Mouse (Mus musculus): ENCODE measurements at regions not wholly inside any gene's neighbourhood (a gene's known extent, or its start where the extent isn't known, plus 50 kb on each side); places are given as distances from the start of the nearest gene placed in this dataset.

GRCm38 (mm10) chr1:56453756-56454155 lies 183.5 kb downstream of the Hsfy2 start:
- DNase-seq, result no peak

DNA sequence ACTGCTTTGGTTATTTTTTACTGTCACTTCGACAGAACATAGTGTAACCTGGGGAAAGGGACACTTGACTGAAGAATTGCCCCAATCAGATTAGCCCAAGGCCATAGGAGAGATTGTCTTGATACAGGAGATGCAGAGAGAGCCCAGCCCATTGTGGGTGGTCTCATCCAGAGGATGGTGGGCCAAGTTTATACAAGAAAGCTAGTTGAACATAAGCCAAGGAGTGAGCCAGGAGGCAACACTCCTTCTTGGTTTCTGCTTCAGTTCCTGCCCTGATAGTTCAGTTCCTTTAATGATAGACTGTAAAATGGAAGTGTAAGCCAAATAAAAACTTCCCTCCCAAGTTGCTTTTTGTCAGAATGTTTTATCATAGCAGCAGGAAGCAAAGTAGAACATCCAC lies 194.4 kb downstream of the Hsfy2 start:
- DNase-seq, result no peak

DNA sequence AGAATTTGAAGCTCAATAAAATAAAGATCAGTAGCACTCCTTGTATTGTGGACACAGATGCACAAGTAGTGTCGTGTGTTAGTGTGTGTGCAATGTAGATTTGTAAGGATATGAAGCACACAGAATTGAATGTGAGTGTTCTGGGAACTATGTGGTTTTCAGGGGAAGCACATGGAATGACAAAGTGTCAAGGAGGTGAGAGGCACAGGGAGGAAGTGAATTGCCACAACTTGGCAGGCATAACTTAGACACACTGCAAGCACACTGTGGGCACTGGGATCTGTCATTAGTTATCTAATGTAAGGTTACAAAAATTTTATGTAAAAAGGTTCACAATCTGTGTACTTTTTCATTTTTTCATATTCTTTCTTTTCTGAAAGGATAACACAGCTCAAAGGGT lies 230.4 kb downstream of the Hsfy2 start:
- no peak for DNase-seq

DNA sequence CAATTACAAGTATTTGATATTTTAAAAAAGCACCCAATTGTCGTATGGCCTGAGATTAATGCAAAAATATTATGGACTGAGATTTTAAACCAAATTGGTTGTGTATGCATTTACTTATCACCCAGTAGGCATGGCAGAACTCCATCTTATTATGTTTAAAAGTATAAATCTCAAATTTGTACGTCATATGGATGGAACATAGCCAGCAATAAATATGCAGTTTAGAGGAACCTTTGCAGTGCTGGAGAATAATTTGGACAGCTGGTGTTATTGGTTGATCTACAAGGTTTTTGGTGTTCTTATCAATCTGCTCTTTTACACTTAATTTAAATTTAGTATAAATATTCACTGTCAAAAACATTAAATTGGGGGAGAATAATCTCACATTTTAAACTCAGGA lies 233.9 kb downstream of the Hsfy2 start:
- no peak for DNase-seq

DNA sequence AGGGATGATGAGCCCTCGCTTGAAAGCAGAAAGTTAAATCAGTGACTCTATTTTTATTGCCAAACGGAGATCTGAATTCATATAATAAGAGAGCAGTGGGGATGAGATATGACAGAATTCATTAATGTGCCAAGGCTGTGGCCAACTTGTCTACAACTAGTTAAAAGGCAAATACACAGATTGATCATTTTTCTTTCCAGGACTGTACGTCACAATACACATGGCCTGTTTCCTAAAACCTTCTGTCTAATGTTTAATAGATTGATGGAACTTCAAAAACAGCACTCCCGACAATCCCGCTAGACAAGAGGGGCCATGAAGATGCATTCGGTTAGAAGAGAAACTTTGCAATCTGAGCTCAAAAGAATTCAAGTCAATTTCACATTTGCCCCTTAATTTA lies 241.4 kb downstream of the Hsfy2 start:
- no peak for DNase-seq

GRCm38 (mm10) chr1:56387086-56387485 lies 250.1 kb downstream of the Hsfy2 start:
- DNase-seq, result no peak

DNA sequence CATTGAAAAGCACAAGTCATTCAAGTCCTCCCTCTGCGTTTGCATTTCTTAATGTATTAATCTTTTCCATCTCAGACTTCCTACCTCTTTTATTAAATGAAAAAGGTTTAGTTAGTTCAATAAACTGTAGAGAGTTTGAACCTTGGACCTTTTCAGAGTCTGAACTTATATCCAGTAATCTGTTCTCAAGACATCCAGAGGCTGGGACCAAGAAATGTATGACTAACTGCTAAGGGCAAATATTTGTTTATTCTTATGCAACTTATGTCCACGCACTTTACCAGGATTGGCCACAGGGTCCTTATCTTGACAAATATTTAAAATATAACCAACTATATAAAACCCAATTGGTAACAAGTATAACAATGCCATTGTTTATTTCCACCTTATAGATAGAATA lies 270.9 kb downstream of the Hsfy2 start:
- DNase-seq, result no peak

GRCm38 (mm10) chr1:56360857-56361256 lies 276.4 kb downstream of the Hsfy2 start:
- no peak for DNase-seq

GRCm38 (mm10) chr1:56346638-56347037 lies 290.6 kb downstream of the Hsfy2 start:
- no peak for DNase-seq

DNA sequence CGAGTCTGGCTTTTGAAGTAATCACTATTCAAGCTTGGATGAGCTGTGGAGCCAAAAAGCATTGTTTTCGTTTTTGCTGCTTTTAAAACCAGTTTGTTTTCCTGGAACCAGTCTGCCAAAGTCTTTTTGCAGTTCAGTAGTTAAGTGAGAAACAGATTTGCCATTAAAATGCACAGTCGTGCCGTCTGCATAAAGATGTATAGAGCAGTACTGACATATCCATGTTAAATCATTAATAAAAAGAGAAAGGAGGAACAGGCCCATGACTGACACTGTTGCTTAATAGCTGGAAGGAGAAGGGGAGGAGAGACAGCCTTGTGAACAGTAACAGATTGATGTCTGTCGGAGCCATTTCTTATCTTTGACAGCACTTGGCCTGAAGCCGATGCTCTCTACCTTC lies 292.3 kb downstream of the Hsfy2 start:
- DNase-seq, result no peak

DNA sequence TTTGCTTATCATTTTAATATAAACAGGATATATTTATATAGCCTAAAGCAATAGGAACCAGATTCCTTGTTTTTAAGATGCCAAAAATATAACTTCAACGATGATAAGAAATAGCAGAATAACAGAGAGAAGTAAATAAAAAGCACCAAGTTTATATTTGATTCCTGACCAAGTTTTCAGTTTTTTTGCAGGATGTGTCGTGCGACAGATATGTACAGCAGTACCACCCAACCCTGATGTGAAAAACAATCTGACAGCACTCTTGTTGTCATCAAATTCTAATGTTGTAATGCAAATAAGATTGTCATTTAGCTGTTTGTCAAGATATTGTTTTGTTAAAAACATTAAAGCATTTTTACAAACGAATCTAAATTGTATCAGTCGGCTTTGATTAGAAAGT lies 309.9 kb downstream of the Hsfy2 start:
- no peak for DNase-seq

GRCm38 (mm10) chr1:56308586-56308985 lies 328.6 kb downstream of the Hsfy2 start:
- DNase-seq, result peak; percentile 3 to 11

DNA sequence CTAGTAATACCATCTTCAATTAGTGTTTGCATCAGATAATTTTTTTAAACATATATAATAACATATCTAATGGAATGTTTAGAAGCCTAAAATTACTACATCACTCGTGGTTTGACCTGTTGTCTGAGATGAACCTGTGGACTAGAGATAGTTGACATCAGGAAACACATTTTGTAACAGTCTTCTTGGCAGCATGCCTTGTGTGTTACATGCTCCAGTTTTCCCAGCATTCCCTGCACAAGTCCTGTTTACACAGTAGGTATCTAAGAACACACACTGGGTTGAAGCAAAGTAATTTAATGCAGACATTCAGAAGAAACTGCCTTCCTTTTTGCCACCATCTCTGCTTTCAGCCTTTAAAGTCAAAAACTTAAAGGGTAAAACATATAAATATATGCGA lies 342.8 kb downstream of the Hsfy2 start:
- DNase-seq, result no peak

DNA sequence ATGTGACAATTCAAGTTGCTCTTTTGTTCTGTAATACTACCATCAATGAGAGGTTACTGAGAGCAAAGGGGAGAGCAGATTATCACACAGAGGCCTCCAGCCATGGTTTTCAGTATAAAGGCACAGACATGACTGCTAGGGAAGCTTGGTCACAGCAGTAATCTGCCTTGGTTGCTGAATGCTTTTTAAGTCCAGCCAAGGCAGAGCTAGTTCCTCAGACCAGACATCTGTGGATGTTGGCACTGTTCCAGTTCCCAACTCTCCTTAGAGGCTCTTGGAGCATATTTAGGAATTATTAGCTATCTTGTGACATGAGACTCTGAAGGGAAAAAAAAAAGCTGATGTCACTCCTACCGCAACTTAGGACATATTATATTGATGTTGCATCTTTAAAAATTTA lies 347.5 kb downstream of the Hsfy2 start:
- DNase-seq, result no peak

- DNase-seq, result peak; percentile 52 to 56
Measured at GRCm38 (mm10) chr1:56286386-56287045, 350.7 kb downstream of the Hsfy2 start.

DNA sequence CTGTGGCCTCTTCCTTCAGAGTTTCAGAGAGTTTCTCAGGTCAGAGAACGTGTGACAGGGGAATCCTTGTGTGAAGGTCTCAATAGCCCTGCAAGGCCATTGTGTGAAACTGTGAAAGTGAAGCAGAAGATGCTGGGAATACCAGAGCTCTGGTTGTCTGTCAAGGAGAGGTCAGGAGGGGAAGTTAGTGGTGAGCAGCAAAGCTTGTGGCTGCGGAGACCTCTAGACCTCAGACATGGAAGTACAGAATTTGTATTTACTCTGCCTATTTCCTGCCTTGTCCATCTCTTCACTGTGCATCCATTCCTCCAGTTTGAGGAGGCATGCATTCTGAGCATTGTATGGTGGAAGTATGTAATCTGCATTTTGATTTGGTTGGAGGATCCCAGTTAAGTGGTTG lies 375.5 kb downstream of the Hsfy2 start:
- no peak for DNase-seq

GRCm38 (mm10) chr1:56260759-56261158 lies 376.5 kb downstream of the Hsfy2 start:
- no peak for DNase-seq

- no peak for DNase-seq
Measured at GRCm38 (mm10) chr1:56256839-56257490, 380.3 kb downstream of the Hsfy2 start.

DNA sequence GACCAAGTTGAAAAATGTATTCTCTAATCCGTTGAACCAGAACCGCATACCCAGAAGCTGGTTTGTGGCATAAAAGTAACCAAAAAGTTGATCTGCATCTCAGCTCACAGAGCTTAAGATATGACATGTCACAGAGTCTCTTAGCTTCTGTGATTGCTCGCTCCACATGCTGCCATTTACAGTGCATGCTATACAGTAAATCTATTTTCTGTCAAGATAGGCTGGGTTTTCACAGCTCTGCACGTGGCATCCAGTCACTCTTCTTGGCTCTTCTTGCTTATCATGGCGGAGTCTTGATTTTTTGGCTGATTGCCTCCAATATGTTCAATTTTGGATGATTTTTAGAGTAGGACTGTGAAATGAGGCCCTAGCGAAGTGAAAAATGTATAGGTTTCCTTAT lies 397.5 kb downstream of the Hsfy2 start:
- DNase-seq, result no peak

DNA sequence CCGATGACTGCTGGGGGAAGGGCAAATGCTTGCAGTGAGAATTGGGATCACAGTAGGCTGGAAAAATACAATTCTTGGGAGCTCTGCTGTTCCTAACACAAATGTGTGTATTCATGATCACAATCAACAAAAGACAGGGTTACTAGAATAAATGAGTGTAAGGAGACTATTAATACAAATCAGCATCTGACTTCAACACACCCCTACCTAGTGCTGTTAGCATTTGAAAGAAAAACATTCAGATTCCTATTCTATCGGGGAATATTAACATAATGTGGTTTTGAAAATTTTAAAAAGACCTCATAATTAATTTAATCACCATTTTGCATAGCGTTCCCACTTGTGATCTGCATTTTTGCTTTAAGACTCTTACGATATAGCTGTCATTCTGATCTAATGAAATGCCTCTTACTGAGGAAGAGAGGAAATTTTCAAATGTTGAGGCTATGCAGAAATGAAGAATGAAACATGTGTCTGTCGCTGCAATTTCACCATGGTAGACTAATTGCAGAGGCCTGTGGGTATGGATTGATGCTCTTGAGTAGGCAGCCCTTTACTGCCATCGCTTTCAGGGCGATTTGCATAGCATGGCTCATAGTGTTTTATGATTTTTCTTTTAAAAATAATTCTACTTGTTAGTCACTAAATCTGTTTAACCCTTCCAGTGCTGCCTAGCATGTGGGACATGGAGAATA lies 410.8 kb downstream of the Hsfy2 start:
- no peak for DNase-seq

- DNase-seq, result no peak
Measured at GRCm38 (mm10) chr1:56219700-56220099, 417.5 kb downstream of the Hsfy2 start.

- no peak for DNase-seq
Measured at GRCm38 (mm10) chr1:56210712-56211371, 426.4 kb downstream of the Hsfy2 start.

DNA sequence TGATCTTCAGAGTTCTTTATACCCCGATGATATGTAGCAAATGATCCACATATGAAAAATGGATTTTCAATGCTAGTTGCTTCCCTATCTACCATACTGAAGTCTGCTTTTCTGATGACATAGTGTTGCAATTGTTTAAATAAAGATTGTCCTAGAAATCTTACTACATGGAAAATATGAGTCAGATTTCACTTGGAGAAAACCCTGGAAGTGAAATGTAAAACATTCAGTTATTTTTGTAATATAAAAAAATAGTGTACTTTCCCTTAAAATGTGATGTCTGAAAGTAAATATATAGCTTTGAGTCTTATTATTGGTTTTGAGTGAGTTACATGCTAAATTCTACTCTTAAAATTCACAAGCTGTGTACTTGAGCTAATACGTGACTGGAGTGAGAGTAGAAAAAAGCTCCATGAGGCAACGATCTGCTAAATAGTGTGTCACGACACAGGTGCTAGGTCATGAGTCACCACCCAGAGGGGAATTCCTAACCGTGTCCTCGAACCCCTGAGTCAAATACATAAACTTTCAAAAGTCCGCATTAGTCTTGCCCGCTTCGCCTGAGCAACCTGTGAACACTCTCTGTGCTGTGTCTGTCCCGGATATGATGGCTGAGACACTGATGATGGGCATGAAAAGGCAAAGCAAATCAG lies 430.5 kb downstream of the Hsfy2 start:
- DNase-seq, result no peak
